Mouse (Mus musculus): ENCODE results near the gene Acad12.

Acad12 gene

DNA sequence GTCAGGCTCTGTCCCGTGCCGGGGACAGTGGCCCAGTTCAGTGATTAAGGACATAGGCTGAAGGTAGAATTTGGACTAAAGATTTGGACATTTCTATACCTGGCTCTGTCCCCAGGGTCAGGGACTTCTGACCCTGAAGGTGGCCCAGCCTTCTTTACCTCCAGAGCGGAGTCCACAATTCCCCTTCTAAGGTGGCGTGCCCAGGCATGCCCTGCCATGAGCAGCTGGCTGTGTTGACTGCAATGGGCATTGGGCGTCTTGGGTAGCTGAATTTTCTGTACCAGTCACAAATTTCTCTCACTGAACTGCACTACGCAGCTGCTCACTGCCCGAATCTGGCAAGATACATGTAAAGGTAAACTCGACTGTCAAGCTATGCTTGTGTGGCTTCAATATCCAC, 36.8 kb downstream of the Acad12 start:
- no peak for DNase-seq

DNA sequence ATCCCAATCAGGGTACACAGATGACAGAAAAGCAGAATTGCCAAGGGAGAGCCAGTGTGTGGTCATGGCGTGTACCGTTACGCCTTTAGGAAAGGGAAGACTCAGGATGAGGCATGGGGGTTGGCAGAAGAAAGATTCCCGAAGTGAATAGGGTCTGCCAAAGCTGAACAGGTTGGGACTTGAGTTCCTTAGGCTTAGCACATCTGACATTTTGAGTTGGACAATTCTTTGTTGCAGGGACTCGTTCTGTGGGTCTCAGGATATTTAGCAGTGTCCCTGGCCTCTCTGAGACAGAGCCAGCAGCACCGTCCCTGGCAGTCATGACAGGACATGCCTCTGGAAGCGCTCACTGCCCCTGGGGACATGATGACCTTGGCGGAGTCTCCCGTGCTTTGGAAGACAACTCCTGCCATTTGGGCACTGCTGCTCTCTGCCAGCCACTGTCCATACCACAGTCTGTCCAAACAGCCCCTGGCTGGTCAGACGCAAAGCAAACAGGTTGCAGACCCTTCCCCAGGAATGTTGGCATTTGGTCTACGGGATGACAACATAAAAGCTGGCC, 41.7 kb downstream of the Acad12 start:
- DNase-seq, result no peak

DNA sequence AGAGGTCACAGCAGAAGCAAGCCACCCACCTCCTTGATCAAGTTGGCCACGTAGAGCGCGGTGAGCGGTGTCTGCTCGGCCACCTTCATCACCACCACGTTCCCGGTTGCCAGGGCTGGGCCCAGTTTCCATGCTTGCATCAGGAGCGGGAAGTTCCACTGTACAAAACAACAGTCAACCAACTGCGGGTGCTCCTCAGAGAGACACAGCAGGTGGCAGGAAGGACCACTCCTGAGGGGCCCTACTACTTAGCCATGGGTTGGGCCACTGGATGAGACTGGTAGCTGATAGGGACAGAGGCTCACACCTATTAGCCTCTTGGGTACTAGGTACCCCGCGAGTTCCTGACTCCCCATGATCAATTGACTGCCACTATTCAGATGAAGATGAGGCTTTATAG, 42.9 kb downstream of the Acad12 start:
- DNase-seq, result no peak

DNA sequence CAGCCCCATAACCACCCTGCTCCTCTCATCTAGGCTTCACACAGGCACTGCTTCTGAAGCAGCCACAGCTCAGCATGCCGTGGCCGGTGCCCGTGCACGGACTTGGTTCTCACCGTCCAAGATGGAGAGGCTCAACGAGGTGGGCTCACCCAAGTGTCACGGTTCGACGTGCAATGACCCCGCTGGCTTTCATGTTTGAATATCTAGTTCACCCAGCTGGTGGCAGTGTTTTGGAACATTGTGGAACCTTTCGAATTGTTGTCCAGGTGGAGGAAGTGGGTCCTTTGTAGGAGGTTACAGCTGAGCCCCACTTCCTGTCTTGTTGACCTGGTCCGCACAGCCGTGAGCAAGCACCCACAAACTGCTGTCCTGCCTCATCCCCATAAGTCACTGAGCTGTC, 44.6 kb downstream of the Acad12 start:
- no peak for DNase-seq

DNA sequence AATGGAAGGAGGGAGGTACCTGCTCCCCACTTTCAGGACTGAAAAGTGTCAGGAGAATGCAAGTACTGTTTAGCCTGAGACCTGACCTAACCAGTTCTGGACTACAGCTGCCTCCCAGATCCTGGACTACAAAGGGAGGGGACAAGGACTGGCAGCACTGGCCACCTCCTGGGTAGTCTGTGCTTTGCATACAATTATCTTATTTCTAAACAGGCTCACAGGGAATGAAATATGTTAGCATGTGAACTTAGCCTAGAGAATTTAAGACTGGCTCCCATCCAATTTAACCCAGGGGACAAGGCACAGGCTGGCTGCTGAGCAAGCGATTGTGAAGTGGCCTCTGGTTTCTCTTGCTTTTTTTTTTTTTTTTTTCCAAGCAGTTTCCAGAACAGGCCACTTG, 48.0 kb downstream of the Acad12 start:
- DNase-seq, result no peak

DNA sequence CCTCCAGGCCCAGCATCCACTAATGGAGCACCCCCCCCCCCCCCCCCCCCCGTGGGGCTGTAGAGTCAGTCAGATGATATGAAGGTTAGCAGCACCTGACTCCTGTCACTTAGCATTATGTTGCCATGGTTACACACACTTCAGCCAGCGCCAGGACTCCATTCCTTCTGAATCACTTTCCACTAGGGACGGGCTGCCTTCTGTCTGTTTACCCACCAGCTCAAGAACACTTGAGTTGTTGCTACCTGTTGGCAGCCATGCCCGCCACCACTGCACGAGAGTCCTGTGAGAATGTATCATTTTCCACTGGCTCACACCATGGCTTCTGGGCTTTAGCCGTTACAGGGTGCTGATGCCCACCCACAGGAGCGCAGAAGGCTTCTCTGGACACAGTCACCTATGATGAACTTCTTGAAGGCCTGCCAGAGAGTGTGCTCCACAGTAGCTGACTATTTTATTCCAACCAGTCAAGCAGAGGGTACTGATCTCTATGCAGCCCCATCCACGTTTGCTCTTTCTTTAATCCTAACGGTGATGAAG, 48.8 kb downstream of the Acad12 start:
- DNase-seq, result no peak

DNA sequence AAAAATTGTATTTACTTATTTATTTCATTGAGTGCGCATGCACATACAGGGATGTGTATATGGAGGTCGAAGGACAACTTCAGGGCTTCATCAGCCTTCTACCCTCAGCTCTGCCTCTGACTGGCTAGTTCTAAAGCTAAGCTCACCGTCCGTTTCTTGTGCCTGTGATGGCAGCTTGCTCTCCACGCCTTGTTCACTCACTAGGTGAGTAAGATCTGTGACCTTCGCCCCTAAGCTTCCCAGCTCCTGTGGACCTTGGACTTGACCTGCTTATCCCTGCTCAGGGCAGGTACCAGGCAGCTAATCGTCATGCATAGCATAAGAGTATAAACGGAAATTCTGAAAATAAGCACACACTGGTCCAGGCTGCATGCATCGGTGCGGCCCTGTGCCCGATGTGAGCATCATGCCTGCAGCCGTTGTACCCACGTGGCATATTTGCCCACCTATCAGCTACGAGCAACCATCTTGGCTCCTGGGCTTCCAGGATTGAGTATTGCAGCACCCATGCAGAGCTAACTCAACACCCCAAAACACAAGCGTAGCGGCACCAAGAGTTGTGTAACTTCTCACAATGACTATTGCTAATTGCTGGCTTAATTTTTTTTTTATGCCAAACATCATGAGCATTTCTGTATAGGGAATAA, 52.6 kb downstream of the Acad12 start:
- DNase-seq, result no peak

DNA sequence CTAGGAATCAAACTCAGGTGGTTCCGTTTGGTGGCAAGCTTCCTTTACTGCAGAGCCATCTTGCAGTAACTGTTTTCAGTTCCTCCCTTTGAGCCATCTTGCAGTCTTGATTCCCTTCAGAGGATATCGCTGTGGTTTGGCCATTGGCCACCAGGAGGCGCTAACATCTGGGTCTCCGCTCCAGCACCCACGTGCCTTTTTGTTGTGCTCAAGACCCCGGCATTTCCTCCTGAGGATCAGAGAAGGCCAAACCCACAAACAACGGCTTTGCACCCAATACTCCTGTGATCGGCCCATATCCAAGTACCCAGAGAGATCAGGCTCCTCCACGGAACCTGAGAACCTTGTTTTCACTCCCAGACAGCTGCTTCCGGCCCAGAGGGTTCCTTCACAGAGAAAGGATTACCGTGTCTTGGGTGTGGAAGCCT, 54.3 kb downstream of the Acad12 start:
- DNase-seq, result peak; percentile 89

DNA sequence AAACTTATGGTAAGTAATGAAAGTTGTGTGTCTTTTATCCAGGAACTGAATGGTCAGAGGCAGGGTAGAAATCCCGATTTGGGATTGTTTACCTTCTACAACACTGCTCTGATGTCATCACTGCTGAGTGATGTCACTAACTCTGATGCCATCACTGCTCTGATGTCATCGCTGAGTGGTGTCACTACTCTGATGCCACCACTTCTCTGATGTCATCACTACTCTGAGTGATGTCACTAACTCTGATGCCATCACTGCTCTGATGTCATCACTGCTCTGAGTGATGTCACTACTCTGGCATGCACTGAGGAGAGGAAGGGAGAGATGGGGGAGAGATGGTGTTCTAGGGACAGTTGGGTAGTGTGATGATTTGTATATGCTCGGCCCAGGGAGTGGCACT, 56.3 kb downstream of the Acad12 start:
- DNase-seq, result peak; percentile 4

DNA sequence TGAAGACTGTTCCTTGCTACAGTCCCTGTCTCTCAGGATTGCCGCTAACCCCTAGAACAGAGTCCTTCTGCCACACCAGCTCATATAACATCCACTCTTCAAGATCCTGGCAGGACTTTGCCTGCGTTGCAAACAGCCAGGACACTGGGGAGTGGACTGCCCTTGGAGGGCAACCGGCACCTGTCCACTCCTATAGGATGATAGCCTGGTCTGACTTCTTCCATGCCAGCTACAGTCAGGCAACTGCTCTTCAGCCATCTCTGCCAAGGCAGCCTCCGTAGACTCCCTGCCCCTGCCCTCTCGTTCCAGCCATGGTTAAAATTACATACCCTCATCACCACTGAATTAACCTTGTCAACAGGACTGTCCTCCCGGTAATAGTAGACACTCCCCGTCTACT, 69.5 kb downstream of the Acad12 start:
- no peak for DNase-seq

DNA sequence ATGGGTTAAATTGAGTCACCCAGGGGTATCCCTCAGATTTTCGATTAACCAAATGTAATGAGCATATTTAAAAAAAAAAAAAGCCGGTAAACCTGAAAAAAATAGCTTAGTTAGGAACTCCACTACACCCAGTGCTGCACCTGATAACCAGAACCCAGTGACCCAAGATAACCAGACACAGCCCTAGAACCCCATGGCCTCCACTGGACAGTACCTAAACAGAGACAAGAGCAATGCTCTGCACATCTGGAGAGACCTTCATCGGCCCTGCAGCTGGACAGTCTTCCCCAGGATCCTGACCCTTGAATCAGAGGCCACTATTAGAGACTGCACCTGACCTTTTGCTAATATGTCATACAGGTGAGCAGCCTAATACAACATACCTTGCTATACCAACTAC, 71.7 kb downstream of the Acad12 start:
- DNase-seq, result no peak
